Mouse (Mus musculus) yolk sac, embryonic 10.5 days (tissue): ENCODE data around the gene Ciz1.
A peak's percentile ranks its signal among the peaks of the same experiment; 100 is the strongest.
"Not testable (repeated sequence)": the region's sequence is repeated elsewhere in the genome, so short reads cannot be mapped to it uniquely, and the experiment has no call there.

Experiments used
- DNase-seq: peaks from one replicate; pipeline ENCODE4 v3.0.0-alpha.2; 2017; ENCODE audit warnings: low spot score

Ciz1 gene

DNA sequence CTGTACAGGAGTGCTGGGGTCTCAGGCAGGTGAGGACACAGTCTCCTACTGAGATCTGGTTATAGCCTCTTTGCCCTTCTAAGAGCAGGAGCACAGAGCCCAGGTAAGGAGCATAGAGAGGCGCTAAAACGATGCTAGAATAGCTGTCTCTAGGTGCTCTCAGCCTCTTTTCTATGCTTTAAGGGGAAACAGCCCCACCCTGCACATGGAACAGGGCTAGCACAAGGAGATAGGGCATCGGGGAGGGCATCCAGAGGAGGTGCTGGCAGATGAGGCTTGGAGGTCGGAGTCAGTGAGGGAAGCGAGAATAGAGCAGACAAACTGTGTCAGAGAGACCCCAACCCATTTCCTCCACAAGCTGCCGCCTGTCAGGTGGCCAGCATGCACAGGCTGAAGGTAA is 5.1 kb upstream of the Ciz1 start:
- DNase-seq, result no peak

DNA sequence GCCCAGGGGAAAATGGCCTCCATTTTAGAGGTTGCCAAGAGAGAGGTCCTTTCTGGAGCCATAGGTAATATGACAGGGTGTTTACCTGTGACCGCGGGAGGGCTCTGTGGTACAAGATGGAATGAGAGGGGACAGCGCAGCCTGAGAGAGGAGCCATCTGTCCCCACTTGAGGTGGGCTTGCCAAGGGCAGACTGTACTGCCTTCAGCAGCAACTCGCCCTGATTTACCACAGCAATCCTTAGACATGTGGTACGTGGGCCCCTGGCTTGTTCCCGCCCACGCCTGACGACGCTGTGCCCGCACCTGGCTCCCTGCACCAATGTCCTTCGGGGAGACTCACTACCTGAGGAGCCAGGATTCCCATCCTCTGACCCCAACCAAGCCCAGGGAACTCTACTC is 3.8 kb upstream of the Ciz1 start:
- no peak for DNase-seq

DNA sequence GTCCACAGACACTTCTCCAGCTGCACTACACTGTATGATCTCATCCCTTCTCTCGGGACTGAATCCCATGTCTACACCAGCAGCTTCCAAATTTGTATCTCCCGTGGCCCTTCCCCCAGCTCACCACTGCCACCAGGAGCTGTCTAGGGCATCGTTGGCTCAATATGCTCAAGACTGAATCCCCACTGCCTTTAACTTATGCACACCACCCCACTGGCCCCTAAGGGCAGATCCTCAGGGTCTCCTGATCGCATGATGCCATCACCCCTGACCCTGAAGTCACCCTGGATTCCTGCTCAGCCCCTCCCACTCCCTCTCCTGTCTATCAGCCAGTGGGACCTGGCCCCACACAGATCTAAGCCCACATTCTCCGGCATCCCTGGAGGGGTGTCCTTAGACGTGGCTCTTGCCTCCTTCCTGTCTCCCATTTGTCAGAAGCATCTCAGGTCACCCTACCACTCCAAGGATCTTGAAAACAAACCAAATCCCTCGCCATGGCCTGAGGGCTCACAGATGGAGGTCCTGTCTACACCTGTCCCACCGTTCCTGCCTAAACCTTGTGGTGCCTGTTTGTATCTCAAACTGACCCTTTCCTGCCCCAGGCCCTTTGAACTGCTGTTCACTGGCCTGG is 2.4 kb upstream of the Ciz1 start:
- DNase-seq, result no peak

DNA sequence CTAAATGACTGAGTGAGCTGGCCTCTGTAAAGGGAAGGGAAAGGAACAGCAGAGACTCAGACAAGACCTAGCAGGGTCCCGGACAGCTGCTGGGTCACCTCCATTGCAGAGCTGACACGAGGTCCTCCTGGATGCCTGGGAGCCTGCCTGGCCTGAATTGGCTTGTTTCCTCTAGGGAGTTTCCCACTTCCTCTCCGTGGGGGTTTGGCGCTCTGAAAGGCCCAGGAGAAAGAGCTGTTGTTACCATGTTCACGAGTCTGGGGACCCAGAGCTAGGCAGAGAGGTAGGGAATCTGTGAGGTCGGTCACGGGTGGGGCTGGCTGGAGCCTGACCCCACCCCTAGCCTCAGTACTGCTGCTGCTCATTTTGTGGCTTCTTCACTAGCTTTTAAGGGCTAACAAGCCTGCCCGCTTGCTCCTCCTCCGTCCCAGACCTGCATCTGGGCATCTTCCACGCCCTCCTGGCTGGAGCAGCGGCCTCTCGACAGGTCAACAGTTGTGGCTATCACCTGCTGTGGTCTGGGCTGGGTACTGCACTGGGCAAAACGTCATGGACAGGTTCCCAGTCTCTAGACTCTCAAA is 1.6 kb upstream of the Ciz1 start:
- DNase-seq, result no peak

DNA sequence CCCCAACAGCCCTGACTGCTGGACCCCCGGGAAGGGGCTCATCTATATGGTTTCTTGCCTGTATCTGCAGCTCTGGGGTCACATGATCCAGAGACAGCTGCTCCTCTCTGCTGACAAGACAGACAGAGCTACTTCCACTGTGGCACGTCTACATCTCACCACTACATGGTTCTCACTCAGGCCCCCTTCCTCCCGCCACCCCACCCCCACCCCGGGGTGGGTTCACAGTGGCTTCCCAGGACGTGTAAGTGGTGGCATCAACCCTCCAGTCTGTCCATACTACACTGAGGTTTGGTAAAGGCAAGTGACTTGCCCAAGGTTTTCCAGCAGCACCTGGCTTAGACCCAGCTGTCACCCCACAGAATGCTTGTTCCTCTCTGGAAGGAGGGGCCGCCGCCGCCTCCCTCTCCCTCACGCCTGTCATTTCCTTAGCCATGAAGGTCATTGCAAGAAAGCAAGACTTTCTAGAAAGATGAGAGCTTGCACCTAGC is 611 bp upstream of the Ciz1 start:
- DNase-seq, result no peak

DNA sequence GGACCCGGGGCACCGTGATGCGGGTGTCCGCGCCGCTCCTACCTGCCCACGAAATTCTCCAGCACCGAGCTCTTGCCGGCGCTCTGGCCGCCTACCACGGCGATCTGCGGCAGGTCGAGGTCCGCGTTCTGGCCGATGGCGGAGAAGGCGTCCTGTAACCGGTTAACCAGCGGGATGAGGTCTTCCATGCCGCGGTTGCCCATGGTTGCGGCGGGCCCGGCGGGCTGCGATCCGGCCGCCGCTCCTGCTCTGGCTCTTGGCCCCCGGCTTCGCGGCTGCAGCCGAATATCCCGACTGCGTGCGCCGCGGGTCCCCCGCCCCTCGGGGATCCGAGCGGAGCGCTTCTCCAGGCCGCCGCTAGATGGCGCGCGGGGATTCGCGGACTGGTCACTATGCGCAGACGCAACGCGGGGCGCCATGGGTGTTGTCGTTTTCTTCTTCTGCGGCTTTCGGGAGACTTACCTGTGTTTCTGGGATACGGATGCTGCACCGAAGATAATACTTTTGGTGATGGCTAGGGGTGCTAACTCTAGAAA is 948 bp downstream of the Ciz1 start, which contains the start of gene Dnm1:
TSS of gene Dnm1 (minus strand) at position 332 of the 536 bp plus-strand sequence.
- DNase-seq, result peak; percentile 86

DNA sequence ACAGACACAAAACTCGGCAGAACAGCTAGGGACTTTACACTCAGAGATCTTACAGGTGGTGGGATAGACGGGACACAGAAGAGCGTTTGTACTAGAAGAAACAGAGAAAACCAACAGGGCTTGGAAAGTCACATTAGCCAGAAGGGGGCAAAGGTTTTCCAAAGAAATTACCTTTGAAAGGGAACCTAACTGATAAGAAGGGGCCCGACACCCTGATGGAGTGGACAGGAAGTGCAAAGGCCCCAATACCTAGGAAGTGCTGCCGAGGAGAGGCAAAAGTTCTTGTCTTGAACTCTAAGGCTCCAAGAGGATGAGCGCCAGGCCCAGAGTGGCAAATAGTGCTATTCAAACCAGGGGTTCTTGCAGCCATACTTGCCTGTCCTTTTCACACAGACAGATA is 1.7 kb downstream of the Ciz1 start:
- DNase-seq, result peak; percentile 60

DNA sequence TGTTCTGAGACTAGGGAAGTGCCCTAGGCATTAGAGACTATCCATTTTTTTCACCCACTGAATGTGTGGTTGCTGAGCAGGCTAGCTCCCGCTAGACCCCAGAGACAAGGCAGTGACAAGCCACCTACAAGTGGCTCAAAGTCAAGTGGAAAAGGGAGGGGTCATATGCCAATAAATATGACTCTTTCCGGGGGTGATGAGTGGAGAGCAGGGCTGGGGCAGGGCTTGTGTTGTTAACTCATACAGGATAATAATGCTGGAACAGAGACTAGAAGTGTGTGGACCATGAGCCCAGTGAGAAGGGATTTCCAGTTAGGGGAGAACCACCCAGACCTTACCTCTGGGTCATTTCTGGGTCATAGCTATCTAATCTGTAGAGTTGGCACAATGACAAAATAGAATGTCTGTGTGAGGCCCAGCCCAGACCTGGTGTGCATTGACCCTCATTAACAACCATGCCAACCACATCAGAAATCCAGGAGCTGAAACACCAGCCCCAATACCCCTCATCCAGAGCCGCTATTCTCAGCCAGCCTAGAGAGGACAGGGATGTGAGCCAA is 2.3 kb downstream of the Ciz1 start:
- no peak for DNase-seq

DNA sequence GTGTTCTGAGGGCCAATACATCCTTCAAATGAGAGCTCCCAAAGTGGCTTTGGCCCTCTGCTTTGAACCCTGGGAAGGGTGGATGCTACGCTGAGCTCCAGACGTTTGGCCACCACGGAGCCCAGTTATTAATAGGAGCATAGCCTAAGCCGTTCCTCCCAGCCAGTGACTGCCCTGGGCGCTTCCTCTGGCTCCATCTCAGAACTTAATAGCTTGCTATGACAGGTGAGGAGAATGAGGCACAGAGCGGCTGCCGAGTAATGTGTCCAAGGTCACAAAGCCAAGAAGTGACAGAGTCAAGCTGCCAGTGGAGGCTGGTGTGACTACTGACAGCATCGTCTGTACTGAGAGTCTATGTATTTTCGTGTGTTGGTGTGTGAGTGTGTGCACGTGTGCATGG is 4.1 kb downstream of the Ciz1 start:
- no peak for DNase-seq

DNA sequence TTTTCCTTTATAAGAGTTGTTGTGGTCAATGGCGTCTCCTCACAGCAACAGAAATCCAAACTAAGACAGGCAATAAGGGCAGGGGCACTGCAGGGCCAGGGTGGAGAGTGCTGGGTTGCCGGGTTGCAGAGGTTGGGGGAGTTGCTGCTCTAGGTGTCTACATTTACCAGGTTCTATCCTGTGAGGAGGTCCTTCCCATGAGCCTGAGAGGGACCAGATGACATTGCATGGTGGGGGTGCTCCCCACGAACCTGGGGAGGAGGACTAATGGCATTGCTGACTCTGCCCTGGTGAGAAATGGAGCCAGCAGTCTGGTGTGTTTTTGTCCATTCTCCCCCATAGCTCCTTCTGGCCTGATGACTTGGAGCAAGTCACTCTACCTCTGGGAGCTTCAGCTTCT is 5.6 kb downstream of the Ciz1 start:
- no peak for DNase-seq

DNA sequence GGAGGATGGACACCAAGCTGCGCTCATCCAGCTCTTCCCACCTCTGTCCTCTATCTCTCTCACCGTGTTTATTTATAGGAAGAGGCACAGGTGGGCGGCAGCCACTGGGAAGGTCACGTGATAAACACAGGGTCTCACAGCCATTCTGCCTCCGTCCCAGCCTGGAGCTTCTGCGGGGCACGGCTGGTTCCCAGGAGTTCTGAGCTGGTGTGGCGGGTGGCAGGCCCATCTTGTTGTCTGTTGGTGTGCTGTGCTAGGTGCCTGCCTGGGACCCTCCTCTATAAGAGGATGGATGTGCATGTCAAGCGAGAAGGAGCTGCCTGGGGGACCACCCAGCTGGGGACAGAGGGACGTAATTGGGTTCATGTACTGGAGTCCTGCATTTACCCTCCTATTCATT is 6.3 kb downstream of the Ciz1 start:
- DNase-seq, result no peak

DNA sequence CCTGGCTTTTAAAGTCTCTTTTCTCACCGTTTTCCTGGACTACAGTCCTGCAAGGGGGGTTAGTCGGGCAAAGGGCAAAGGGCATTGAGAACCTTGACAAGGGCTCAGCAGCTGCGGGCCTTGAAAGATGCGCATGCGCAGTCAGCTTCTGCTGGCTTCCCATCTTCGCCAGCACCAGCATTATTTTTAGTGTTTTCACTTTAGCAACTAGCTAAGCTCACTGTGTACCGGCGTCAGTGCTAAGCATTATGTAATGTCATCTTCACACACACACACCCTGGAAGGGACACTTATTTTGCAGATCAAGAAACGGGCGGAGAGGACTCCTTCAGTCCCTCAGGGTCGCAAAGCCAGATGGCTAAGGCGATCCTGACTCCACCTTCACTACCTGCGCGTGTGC is 8.6 kb downstream of the Ciz1 start:
- DNase-seq, result peak; percentile 90

DNA sequence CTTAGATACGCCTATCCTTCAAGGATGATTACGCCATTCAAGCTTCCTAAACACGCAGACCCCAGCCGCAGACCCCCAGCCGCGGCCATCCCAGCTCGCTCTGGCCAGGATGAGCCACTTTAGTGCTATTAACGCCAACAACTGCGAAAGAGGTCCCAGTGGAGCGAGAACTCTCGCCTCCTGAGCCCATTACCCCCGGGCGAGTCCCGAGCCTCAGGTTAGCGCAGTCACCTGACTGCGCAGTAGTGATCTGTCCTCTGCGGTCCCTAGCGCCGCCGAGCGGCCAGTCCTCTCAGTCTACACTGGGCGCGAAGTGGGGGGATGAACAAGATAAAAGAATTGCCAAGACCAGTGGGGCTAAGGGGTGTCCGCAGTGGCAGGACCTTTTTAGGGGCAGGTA is 9.3 kb downstream of the Ciz1 start:
- DNase-seq, result peak; percentile 87

DNA sequence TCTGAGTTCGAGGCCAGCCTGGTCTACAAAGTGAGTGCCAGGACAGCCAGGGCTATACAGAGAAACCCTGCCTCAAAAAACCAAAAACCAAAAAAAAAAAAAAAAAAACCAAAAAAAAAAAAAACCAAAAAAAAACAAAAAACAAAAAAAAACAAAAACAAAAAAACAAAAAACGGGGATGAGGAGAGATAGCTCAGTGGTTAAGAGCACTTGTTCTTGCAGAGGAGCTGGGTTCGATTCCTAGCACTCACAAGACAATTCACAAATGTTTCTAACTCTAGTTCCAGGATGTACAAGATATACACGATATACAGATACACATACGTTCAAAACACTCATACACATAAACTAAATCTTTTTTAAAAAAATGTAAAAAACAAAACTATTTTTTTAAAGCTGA is 10.1 kb downstream of the Ciz1 start:
- DNase-seq, result not testable (repeated sequence)

DNA sequence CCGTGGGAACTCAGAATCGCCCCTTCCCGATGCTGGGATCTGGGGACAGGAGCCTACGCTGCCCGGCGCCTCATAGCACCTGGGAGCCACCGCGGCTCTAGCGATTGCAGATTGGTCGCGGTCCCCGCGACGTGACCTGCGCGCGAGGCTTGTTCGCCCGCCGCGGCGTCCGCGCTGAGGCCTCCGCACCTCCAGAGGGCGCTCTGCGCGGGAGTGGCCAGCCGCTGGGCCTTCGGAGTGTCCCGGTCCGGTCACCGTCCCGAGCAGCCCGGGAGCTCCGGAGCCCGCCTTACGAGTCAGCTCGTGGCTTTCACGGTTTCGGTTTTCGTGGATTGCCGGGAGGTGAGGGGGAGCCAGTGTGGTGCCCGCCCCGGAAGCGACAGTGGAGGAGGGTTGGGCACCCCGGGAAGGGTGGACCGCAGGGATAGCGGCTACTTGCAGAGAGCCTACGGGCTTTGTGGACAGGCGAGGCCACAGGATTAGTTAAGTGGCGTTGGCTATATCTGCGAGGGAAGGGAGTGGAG is 10.8 kb downstream of the Ciz1 start:
- peak; percentile 92 for DNase-seq

DNA sequence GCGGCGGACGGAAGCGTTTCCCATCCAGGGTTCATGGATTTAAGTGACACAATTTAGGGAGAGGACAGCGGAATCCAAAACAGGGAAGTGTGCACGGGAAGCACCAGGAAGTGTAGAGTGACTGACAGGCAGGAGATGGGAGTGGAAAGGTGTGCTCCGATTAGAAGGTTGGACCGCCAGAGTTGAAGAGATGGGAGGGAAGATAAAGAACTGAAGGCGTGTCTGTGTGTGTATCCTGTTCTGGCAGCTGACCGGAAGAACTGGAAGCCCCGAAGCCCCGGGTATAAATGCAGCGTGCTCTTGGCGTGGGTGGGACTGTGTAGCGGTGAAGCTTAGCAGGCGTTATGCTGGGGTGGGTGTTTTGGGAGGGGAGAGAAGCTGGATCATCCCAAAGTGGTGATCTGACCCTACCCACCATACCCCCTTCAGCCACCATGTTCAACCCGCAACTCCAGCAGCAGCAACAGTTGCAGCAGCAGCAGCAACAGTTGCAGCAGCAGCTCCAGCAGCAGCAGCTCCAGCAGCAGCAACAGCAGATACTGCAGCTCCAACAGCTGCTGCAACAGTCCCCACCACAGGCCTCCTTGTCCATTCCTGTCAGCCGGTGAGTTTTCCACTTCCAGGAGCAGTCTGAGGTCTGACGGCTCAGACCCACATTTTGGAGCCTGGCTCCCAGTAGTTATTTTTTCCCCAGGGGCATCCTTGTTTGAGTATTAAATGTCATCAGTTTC is 11.4 kb downstream of the Ciz1 start:
- peak; percentile 89 for DNase-seq

DNA sequence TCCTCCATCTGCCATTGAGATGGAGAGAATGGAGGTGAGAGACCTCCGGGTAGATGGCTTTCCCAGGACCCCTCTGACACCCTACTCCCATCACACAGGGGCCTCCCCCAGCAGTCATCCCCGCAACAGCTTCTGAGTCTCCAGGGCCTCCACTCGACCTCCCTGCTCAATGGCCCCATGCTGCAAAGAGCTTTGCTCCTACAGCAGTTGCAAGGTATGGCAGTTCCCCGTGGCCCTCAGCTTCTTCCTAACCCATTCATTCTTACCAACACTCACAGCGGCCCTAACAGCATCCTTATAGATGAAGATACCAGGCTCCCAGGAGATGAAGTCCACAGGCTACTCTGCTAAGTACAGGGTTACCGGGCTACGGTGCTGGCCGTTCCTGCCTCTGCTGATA is 12.0 kb downstream of the Ciz1 start:
- DNase-seq, result no peak

DNA sequence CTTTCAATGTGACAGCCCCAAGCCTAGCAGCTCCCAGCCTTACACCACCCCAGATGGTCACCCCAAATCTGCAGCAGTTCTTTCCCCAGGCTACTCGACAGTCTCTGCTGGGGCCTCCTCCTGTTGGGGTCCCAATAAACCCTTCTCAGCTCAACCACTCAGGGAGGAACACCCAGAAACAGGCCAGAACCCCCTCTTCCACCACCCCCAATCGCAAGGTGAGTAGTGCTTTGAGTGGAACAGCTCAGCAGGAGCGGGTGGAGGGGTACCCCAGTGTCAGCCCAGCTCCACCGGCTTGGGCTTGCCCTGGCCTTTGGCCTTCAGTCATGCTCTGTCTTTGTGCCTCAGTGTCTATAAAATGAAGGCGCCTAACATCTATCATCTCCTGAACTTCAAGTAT is 15.2 kb downstream of the Ciz1 start:
- DNase-seq, result no peak

DNA sequence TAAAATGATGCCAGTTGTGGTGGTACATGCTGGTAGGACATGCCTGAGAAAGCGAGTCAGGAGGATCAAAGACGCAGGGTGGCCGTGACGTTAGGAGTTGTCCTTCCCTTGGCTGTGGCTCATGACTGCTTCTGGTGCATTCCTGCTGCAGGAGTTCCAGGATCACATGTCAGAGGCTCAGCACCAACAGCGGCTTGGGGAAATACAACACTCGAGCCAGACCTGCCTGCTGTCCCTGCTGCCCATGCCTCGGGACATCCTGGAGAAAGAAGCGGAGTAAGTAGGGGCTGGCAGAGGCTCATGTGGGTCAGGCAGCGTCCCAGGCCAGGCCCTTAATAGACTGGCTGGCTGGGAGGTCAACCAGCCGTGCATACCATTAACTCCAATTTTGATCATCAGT is 22.1 kb downstream of the Ciz1 start:
- DNase-seq, result no peak

DNA sequence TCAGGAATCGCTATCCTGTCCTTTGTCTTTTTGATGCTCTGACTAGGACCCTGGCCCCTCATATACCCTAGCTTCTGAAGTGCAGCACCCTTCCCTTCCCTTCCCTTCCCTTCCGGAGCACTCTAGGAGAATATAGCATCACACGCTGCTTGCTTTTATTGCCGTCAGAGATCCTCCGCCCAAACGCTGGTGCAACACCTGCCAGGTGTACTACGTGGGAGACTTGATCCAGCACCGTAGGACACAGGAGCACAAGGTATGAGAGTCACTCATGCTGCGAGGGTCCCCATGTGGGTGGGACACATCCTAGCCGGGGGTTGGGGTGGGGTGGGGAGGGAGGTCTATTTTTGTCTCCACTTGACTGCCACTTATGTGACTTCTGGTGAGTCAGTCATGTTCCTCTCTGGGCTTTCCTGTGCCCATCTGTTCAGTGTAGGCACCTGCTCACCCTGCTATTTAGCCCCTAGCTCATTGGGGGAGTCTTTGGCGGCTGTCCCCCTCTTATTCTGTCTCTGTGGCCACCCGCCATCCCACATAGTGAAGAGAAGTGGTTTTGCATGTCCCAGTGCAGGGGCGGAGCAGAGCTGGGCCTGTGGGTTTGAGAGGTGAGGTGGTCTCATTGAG is 23.3 kb downstream of the Ciz1 start:
- no peak for DNase-seq

DNA sequence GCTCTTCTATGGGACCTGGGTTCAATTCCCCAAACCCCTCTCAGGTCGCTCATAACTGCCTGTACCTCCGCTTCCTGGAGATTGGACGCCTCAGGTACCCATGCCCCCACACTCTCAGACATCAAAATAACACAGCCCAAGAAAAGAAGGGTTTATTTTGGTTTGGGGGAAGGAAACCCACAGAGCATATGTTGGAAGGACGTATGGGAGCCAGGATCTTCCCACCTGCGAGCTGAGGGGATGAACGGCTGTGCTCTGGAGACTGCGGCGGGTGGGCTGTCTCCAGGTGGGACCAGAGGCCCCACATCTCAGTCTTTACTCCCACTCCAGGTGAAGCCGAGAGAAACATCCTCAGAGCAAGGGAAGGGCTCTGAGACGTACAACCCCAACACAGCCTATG is 24.8 kb downstream of the Ciz1 start:
- DNase-seq, result no peak

DNA sequence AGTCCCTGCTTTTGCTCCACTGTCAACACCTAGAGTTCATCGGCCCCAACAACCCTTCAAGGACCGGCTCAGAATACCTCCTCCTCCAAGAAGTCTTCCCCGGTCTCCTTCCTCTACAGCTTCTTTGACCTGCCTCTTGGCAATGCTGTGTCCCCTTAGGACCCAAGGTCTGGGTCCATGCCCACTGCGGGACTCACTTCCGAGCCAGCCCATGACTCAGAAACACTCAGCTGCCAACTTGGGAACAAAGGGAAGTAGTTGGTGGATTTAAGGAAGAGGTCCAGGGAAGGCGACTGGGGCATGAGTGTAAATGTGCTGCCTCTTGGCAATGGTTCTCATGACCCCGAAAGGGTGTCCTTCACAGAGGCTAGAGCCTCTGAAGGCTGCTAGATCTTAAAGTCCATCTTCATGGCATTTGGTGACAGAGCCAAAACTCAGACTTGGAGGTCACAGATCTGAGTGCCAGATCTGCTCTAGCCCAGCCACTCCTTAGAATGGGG is 27.9 kb downstream of the Ciz1 start:
- DNase-seq, result no peak
